Mouse (Mus musculus) thymus, adult 2 months (tissue): Measurements from ENCODE around the gene Resp18. TPM values are rescaled to one million over a fixed set of nuclear protein-coding genes. Genes with fewer than 3 reads are reported as not detected.
A peak's percentile ranks its signal among the peaks of the same experiment; 100 is the strongest.

Experiments used
- DNase-seq: peaks from one replicate; pipeline ENCODE4 v3.0.0; 2021
- H3K27ac ChIP-seq: fragments of 200-500 bp; 2 replicates; pipeline ENCODE4 v1.5.1; 2012; ENCODE audit warnings: low read length, control low read depth; ENCODE audit not compliant: control insufficient read depth, insufficient read depth
- H3K27me3 ChIP-seq: fragments of 200-500 bp; 2 replicates; pipeline ENCODE4 v1.6.1; 2012; ENCODE audit warnings: mild to moderate bottlenecking, low read length, moderate library complexity, mixed read lengths; ENCODE audit not compliant: control insufficient read depth, insufficient read depth
- H3K36me3 ChIP-seq: fragments of 200-500 bp; 2 replicates; pipeline ENCODE4 v1.6.1; 2012; ENCODE audit warnings: mild to moderate bottlenecking, low read length, moderate library complexity; ENCODE audit not compliant: control insufficient read depth, insufficient read depth
- H3K4me1 ChIP-seq: fragments of 200-500 bp; replicated peaks from 2 replicates; pipeline ENCODE4 v1.6.1; 2012; ENCODE audit warnings: low read length; ENCODE audit not compliant: control insufficient read depth, insufficient read depth
- H3K4me3 ChIP-seq: fragments of 200-500 bp; 2 replicates; pipeline ENCODE4 v1.5.1; 2012; ENCODE audit warnings: mild to moderate bottlenecking, low read length, control low read depth, moderate library complexity; ENCODE audit not compliant: control insufficient read depth, insufficient read depth
- CTCF ChIP-seq: fragments of 200-500 bp; IDR thresholded peaks from 2 replicates; pipeline ENCODE4 v1.5.1; 2012; ENCODE audit warnings: mild to moderate bottlenecking, control low read depth, low read length, moderate library complexity, borderline replicate concordance; ENCODE audit not compliant: control insufficient read depth, poor library complexity, insufficient read depth; ENCODE audit errors: extremely low read depth
- POLR2A ChIP-seq: fragments of 200-500 bp; IDR thresholded peaks from 2 replicates; pipeline ENCODE4 v1.6.1; 2012; ENCODE audit warnings: mild to moderate bottlenecking, low read length, control low read depth, moderate library complexity; ENCODE audit not compliant: control insufficient read depth, poor library complexity, insufficient read depth; ENCODE audit errors: extremely low read depth
- WGBS: fragments of 180-500 bp; shearing (Covaris S2); methylation state at CpG from one replicate; pipeline ENCODE4 v1.1.7; 2018; 5-methylcytosine and 5-hydroxymethylcytosine counted together
- polyA plus RNA-seq: library from polyadenylated mRNA; depleted of rRNA; stranded (reverse); fragments of >200 nt; gene quantifications from 2 replicates; pipeline ENCODE4 v1.2.3, GENCODE M21; 2012

The Resp18 gene
- polyA plus RNA-seq, 1 experiment, result 9.0 TPM

GRCm38 (mm10) chr1:75315456-75316365 is 37.5 kb upstream of the Resp18 start:
- Histone ChIP-seq H3K4me1 (peaks cover 8% of the 10 kb centered on the region), H3K36me3 (no peaks in the 10 kb centered on the region; the same call in 1 of the 2 replicates), H3K27ac (no peak overlapping the region), H3K4me3 (peak overlapping the region; percentile 68), H3K27me3 (no peaks in the 10 kb centered on the region)
- TF ChIP-seq POLR2A (no peak), CTCF (no peak)
- DNase-seq, result no peak
- 94% methylated on average over 29 of the region's 29 CpGs for WGBS

GRCm38 (mm10) chr1:75315011-75315410 is 36.8 kb upstream of the Resp18 start:
- peaks cover 8% of the 10 kb centered on the region for H3K4me1 ChIP-seq
- 98% methylated on average over 6 of the region's 6 CpGs for WGBS
- no peak overlapping the region for H3K4me3 ChIP-seq
- no peak overlapping the region for H3K27ac ChIP-seq
- H3K27me3 ChIP-seq, result no peaks in the 10 kb centered on the region
- no peaks in the 10 kb centered on the region; the same call in 1 of the 2 replicates for H3K36me3 ChIP-seq
- DNase-seq, result no peak
- TF ChIP-seq POLR2A, result no peak
- TF ChIP-seq CTCF, result no peak

GRCm38 (mm10) chr1:75311694-75312093 is 33.5 kb upstream of the Resp18 start:
- Histone ChIP-seq H3K27ac (no peak overlapping the region), H3K36me3 (no peaks in the 10 kb centered on the region; the same call in 1 of the 2 replicates), H3K4me3 (no peak overlapping the region), H3K27me3 (no peaks in the 10 kb centered on the region), H3K4me1 (peaks cover 7% of the 10 kb centered on the region)
- no peak for TF ChIP-seq POLR2A
- no peak for TF ChIP-seq CTCF
- DNase-seq, result no peak
- WGBS, result 96% methylated on average over 6 of the region's 6 CpGs

GRCm38 (mm10) chr1:75304662-75305061 is 26.4 kb upstream of the Resp18 start:
- 96% methylated on average over 2 of the region's 2 CpGs for WGBS
- Histone ChIP-seq H3K27me3 (no peaks in the 10 kb centered on the region), H3K36me3 (no peaks in the 10 kb centered on the region; the same call in 1 of the 2 replicates), H3K4me3 (no peak overlapping the region), H3K4me1 (no peaks in the 10 kb centered on the region), H3K27ac (no peak overlapping the region)
- DNase-seq, result no peak
- no peak for TF ChIP-seq POLR2A
- no peak for TF ChIP-seq CTCF

- H3K36me3 ChIP-seq, result no peaks in the 10 kb centered on the region
Measured at GRCm38 (mm10) chr1:75294294-75294693, 16.1 kb upstream of the Resp18 start.

GRCm38 (mm10) chr1:75293331-75293701 is 15.1 kb upstream of the Resp18 start:
- Histone ChIP-seq H3K36me3 (no peaks in the 10 kb centered on the region), H3K27ac (no peak overlapping the region), H3K4me3 (no peak overlapping the region), H3K27me3 (no peaks in the 10 kb centered on the region), H3K4me1 (no peaks in the 10 kb centered on the region)
- WGBS, result 82% methylated on average over 5 of the region's 5 CpGs
- no peak for TF ChIP-seq POLR2A
- TF ChIP-seq CTCF, result no peak
- DNase-seq, result no peak

More at GRCm38 (mm10) chr1:75294294-75294693, 16.1 kb upstream of the Resp18 start:
- Histone ChIP-seq H3K4me3 (no peak overlapping the region), H3K27me3 (no peaks in the 10 kb centered on the region), H3K4me1 (no peaks in the 10 kb centered on the region), H3K27ac (no peak overlapping the region)
- WGBS, result 74% methylated on average over 5 of the region's 5 CpGs
- no peak for DNase-seq
- TF ChIP-seq POLR2A, result no peak
- no peak for TF ChIP-seq CTCF
